Mouse (Mus musculus) gastrocnemius, postnatal 14 days (tissue): ENCODE data around the gene Irs3. TPM values are rescaled to one million over a fixed set of nuclear protein-coding genes. Genes with fewer than 3 reads are reported as not detected.
"Not testable (repeated sequence)": the region's sequence is repeated elsewhere in the genome, so short reads cannot be mapped to it uniquely, and the experiment has no call there.

Source experiments
- DNase-seq: peaks from one replicate; pipeline ENCODE4 v3.0.0; 2021; ENCODE audit warnings: mixed read lengths
- intact Hi-C: fragments of 180-260 bp; cut with DNase I; formaldehyde crosslinking; loops from one replicate; pipeline ENCODE4 v1.15.1; 2025; ENCODE audit warnings: low total_unique reads
- total RNA-seq, 2 experiments: library from RNA; stranded (reverse); gene quantifications; 2 replicates each; pipeline ENCODE4 v1.2.3; 2021

Gene Irs3
- total RNA-seq, 2 experiments from 2014 or later, result 0.33 to 0.47 TPM

DNA sequence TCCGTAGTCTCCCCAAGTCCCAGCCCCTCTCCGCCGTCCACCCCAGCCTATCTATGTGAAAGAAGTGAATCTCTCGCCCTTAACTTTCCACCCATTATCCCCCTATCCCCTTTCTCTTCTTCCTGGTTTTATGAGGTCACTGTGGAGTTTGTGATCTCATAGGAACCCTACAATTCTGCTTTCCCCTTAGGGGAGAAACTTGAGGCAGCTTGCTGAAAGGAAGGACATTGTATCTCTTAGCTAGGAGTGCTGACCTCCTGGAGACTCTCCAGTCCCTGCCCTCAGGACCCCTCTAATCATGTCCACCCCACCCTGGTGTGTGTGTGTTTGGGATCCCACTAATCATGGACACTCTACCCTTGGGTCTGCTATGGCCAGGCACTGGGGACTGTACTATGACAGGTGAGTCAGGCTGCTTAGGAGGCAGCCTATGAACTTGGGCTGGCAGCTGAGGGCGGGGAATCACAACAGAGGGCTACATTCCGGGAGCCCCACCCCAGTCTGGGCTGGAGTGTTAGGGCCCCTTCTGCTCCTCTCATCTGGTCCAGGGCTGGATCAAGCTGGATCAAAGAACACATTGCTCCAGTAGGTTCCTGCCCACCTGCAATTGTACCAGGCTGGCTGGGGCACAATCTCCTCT, 15.5 kb downstream of the Irs3 start:
- intact Hi-C loops, result loop anchor here (10.0 kb wide), 1 partner anchor 105 kb away; no protein-coding TSS in a partner anchor
- DNase-seq, result no peak

DNA sequence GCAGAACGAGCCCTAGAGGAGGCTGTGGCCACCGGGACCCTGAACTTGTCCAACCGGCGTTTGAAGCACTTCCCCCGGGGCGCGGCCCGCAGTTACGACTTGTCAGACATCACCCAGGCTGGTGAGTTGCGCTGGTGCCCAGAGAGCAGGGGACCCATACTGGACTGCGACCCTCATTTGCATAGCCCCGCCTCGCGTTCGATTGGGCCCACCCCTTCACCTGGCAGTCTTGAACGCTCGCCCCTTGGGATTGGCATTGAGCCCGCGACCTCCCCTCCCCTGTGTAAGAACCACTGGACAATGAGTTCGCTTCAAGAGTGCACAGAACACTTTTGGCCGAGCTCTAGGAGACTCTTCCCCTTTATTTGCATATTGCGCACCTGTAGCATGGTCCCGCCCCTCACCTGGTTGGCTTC, 16.2 kb downstream of the Irs3 start:
- DNase-seq, result no peak
- intact Hi-C loops, result no loop called here

DNA sequence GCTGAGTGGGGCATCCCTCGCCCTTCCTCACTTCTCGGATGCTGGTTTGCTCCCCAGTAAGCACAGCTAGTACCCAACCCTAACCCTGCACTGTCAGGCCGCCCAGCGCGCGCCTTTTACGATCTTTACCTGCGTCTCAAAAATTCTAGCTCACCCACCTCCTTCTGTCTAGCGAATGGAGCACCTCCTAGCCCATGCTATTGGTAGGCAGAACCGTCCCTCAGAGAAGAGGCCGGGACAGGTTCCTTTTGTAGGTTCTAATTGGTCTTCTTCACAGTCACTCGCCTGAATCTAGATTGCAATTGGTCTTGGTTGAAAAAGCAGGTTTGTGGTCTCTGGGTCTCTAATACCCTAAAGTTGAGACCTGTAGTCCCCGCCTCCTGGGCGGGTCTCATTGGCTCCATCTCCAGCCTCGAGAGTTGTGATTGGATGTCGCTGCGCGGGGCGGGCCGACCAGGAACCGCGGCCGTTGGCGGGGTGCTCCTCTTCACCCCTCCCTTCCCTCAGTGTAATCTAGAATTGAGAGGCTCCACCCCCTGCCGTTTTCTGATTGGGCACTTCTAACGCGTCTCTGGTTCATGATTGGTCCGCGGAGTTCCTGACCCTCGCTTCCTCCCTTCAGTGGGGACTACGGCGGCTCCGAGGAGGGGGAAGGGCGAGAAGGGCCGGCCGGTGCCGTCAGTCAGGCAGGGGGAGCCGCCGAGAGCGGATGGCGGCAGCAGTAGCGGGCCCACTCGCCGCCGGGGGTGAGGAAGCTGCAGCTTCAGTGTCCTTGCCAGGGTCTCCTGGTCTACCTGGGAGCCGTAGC, 16.8 kb downstream of the Irs3 start, which contains the start of the genes Fbxo24, Lrch4 and Gm20605:
TSS of gene Fbxo24 (minus strand) at position 505 of the 808 bp plus-strand sequence.
TSS of gene Lrch4 (plus strand) at position 624 of the 808 bp plus-strand sequence.
TSS of gene Gm20605 (plus strand) at position 678 of the 808 bp plus-strand sequence.
- peak; percentile 99 for DNase-seq
- intact Hi-C loops, result no loop called here

DNA sequence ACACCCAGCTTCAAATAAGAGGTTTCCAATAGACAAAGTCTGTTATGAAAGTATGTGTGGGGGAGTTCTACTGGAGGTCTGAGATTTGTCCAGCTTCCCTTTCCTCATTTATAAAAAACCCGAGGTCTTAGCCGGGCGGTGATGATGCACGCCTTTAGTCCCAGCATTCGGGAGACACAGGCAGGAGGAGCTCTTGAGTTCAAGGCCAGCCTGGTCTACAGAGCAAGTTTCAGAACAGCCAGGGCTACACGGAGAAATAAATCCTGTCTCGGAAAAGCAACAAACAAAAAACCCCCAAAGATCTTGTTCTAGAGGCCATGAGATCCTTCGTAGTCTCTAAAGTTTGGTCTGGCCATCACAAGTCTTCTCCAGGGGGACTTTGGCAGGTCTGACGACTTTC, 17.5 kb downstream of the Irs3 start:
- DNase-seq, result no peak
- intact Hi-C loops, result no loop called here

DNA sequence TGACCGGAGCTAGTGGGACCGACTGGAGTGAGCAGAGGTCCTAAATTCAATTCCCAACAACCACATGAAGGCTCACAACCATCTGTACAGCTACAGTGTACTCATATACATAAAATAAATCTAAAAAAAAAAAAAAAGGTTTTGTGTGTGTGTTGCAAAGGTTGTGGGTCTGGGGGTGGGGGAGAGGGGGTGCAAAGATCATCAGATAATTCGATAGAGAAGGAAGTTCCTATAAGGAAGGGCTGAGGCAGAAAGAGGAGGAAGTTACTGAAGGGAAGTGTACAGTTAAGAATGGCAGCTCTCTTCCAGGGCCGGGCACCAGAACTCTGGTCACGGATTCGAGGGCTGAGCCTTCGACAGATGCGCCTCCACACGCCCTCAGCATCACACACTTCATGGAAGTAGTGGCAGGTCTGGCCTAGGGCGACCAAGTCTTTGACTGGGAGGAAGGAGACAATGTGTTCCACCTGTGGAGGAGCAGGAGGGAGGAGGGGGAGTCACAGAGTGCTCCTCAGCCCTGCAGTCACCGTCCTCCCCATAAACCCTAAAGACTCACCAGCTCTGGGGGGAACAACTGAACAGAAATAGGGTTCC, 21.5 kb downstream of the Irs3 start:
- no peak for DNase-seq
- intact Hi-C loops, result loop anchor here (2.0 kb wide), 1 partner anchor 21 kb away; no protein-coding TSS in a partner anchor

DNA sequence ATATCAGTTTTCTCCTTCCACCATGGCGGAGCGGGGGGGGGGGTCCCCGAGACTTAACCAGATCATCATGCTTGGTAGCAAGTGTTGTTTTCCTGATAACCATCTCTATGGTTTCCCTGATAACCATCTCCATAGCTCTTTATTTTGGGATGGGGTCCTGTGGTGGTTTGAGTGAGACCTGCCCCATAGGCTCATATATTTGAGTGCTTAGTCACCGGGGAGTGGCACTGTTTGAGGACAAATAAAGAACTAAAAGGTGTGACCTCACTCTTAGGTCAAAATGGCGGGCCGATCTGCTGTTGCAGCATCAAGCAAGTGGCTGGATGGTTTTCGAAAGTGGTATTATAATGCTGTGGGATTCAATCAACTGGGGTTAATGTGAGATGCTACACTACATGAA, 30.2 kb downstream of the Irs3 start:
- DNase-seq, result no peak
- intact Hi-C loops, result no loop called here

DNA sequence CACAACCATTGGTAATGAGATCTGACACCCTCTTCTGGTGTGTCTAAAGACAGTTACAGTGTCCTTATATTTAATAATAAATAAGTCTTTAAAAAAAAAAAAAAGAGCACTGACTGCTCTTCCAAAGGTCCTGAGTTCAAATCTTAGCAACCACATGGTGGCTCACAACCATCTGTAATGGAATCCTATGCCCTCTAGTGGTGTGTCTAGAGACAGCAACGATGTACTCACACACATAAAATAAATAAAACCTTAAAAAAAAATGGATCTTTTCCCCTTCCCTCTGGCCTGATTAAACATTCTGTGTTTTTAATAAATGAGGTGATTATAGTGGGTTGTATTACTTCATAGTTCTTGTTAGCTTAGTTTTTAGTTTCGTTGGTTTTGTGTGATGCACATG, 30.6 kb downstream of the Irs3 start:
- DNase-seq, intact Hi-C loops: not testable (repeated sequence)

DNA sequence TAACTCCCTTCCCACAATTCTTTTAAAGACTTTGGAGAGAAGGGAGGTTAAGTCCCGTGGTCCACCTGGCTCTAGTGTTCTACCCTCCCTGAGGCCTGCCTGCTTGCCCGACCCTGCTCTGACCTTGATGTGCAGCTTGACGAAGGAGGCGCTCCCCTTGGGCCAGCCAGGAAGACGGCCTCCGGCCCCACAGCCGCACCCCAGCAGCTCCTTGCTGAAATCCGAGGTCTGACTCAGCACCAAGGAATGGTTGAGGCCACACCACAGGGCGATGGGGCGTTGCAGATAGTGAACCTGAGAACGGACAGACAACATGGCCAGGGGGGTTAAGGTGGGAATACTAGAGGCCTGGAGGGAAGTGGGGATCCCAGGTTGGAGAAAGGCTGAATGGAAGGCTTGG, 32.0 kb downstream of the Irs3 start, which contains the start of gene Pcolce:
TSS of gene Pcolce (minus strand) at position 235 of the 400 bp plus-strand sequence.
- peak; percentile 58 for DNase-seq
- intact Hi-C loops, result no loop called here

DNA sequence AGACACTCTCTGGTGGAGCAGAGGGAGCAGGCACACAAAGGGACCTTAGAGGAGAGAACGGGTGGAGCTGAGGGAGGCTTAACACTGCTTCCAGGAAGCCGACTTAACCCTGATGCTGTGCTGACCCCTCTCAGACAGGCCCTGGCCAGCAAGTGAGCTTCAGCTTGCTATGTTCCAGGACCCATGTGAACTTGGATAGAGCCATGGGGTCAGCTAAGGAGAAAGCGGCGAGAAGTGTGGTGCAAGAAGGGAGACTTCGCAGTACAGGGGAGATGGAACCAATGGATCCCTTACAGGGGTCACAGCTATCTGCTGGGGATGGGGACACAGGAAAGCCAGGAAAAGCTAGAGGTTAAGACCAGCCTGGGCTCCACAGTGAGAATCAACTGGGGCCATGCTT, 32.4 kb downstream of the Irs3 start:
- no peak for DNase-seq

DNA sequence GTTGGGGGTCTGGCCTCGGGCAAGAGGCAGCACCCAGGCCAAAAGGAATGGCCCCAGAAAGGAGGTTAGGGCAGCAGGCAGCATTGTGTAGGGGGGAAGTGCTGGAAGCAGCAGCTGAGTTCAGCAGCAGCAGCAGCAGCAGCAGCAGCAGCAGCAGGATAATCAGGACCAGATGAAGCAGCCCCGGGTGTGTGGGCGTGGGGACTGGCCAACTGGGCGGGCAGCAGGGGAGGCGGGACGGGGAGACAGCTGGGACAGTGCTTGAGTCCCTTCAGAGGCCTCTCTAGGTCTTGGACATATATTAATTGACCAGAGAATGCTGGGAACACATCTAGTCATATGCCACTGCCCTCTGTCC, 34.3 kb downstream of the Irs3 start:
- intact Hi-C loops, result no loop called here
- DNase-seq, result peak; percentile 89

More for the DNA sequence above, 32.4 kb downstream of the Irs3 start:
- intact Hi-C loops, result no loop called here

DNA sequence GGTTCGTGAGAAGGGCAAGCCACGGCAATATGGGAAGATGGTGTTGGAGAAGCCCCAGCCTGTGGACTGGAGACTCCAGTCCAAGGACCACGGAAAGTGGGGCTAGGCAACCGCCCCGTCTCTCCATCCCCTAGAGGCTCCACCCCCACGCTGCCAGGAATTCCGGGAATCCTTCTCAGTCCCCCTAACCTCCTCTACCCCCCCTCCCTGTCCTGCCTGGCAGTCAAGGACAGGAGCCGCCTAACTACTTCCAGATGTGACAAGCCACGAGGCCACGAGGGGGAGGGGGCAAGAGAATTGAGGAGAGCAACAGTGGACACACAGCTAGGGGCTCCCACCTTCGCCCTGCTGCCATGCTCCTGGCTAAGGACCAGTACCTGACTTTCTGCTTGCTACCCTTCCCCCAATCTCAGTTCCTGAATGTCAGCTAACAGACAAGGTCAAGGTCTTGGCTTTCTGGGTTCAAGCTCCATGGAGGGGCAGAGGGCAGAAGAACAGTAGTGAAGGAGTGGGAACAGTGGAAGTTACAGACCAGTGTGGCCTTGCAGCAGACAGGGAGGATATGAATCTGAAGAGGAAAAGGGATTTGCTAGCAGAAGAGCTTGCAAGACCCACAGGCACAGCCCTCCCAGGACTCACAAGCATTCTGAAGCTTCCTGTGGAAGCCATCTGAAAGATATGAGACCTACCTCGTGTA, 34.8 kb downstream of the Irs3 start:
- DNase-seq, result peak; percentile 92

DNA sequence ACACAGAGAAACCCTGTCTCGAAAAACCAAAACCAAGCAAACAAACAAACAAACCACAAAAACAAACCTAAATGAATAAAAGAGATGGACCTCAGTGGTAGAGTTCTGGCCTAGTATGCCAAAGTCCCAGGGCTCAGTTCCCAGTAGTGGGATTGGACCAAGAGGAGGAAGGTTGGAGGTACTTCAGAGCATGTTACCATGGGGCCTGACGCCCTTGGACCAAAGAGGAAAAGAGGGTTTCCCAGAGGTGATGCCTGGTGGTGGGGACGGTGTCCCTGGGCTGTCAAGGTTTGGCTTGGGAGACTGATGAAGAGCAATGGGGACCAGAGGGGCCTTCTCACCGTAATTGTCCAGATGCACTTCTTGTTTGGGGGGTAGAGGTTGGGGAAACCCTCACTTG, 35.5 kb downstream of the Irs3 start:
- intact Hi-C loops, result no loop called here
- no peak for DNase-seq

More for the DNA sequence above, 34.8 kb downstream of the Irs3 start:
- intact Hi-C loops, result no loop called here

DNA sequence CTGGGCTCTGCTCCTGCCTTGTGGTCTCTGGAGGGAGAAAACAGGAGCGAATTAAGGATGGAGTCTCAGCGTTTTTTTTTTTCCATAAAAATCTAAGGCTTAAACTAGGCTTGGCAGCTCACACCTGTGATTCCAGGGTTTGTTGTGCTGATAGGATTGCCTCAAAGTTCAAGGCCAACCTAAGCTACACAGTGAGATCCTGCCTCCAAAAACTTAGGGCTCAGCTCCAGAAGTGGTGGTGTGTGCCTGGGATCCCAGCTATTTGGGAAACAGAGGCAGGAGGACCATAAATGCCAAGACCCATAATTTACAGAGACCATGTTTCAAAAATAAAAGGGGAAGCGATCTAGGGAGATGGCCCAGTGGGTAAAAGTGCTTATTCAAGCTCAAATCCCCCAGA, 36.2 kb downstream of the Irs3 start:
- no peak for DNase-seq
- intact Hi-C loops, result no loop called here

DNA sequence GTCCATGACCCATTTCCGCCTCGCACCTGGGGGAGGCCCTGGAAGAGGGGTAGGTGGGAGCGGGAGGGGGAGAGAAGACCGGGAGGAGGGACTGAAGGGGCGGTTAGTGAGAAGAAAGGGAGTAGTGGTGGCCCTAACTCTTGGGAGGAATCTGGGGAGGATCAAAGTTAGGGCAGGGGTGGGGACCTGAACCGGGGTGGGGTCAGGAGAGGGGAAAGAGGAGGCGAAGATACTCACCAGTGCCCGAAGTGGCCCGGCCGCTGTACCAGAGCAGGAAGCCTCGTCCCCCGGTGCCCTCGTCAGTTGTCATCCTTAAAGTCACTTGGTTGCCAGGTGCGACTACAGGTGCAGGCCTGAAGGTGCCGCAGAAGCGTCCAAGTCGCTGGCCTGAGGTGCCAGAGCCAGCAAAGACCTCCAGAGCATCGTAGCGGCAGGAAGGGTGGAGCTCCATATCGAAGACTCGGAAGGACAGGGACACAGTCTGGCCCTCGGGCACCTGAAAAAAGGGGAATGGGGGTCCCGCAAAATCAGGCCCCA, 36.8 kb downstream of the Irs3 start:
- DNase-seq, result no peak
- intact Hi-C loops, result no loop called here

DNA sequence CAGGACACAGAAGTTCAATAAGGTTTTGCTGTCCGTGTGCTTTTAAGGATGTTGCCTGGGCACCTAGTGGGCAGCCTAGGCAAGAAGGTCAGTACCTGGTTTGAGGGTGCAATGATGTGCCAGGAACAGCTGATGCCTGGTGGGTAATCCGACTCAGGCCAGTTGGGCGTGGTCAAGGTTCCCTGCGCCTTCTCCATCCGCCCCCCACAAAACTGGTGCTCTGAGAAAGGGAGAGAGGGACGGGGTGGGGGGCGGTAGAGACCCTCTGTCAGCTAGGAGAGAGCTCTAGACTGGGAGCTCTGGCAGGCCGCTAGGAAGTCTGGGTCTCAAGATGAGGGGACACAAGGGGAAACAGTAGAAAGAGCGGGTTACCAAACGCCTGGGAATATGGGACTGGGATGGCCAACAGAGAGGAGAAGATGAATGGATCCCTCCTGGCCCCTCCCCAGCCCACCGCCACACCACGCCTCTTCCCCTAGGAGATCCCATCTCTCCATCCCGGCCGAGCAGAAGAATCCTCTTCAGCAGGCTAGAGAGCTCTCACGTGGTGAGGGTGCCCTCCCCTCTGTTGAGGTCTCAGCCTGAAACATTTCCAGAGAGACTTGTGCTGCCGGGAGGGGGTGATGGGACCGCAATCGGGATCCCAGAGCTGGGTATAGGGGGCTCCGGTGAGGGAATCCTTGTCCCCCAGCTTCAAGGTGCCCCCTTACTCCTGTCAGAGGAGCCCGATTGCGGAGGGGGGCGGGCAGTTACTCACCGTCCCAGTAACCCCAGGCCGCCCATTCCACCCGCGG, 37.5 kb downstream of the Irs3 start:
- no peak for DNase-seq
- intact Hi-C loops, result no loop called here

DNA sequence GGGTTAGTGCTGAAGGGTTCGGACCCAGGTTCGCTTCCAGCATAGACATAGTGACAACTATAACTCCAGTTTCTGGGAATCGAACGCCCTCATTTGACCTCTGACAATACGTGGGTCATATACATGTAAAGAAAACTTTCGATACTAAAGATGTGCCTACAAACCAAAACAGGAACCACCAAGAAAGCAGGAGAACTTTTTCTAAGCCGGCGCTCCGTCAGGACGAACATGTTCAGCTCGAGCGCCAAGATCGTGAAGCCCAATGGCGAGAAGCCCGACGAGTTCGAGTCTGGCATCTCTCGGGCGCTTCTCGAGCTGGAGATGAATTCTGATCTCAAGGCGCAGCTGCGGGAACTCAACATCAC, 44.2 kb downstream of the Irs3 start:
- DNase-seq, result peak; percentile 55
- intact Hi-C loops, result no loop called here

DNA sequence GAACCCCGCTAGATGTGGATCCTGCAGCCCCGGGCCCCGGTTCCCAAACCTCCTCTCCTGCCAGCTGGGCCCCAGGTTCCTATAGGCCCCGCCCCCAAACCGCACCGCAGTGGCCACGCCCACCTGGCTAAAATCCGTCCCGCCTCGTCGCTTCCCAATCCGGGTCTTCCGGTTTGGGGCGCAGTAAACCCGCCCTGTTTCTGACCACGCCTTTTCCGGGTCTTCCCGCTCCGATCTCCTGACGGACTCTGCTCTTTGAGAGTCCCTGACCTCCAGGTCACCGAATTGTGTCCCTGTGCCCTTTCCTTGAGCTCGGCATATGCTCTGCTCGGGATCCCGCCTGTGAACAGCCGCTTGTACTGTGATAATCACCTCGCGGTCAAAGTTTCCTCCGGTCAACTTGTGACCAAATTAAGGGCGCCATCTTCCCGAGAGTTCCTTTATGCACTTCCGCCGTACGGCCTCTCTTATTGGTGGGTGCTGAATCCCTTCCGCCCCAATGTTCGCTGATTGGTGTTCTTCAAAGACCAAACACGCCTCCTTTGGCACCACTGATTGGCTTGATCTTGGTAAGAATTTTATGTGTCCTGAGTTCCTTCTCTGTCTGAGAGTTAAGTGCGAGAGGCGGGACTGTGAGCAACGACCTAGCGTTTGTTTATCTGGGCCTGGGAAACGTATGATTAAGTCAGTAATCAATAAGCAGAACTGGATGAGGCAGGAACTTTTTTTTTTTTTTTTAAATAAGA, 44.7 kb downstream of the Irs3 start, which contains the start of gene Mospd3:
TSS of gene Mospd3 (minus strand) at position 440 of the 746 bp plus-strand sequence.
- intact Hi-C loops, result no loop called here

DNA sequence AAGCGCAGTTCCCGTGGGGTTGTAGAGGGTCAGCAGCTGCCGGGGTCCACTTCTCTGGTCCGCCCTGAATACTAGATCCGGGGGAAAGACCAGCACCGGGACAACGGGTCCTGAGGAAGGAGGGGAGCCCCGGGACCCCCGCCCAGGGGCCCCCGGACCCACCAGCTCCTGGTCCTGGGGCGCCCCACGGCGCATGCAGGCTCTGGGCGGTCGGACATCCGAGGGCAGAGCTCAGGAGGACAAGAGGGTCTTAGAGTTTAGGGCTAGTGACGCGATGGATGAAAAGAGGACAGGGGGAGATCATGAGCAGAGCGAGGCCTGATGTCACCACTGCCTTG, 45.3 kb downstream of the Irs3 start:
- DNase-seq, result no peak
- intact Hi-C loops, result no loop called here

More for the DNA sequence above, 44.7 kb downstream of the Irs3 start, which contains the start of gene Mospd3:
- peak; percentile 95 for DNase-seq
